Mouse (Mus musculus) spleen, adult 2 months (tissue): Measurements from ENCODE around the gene Nxph4.

Experiments
- CTCF ChIP-seq: fragments of 200-500 bp; IDR thresholded peaks from 2 replicates; pipeline ENCODE4 v1.5.1; 2011; ENCODE audit warnings: mild to moderate bottlenecking, inconsistent platforms; ENCODE audit not compliant: insufficient read depth, insufficient read length, insufficient replicate concordance; ENCODE audit errors: extremely low read depth
- POLR2A ChIP-seq: fragments of 200-500 bp; IDR thresholded peaks from 2 replicates; pipeline ENCODE4 v1.6.1; 2011; ENCODE audit warnings: low read depth, low read length, inconsistent platforms

DNA sequence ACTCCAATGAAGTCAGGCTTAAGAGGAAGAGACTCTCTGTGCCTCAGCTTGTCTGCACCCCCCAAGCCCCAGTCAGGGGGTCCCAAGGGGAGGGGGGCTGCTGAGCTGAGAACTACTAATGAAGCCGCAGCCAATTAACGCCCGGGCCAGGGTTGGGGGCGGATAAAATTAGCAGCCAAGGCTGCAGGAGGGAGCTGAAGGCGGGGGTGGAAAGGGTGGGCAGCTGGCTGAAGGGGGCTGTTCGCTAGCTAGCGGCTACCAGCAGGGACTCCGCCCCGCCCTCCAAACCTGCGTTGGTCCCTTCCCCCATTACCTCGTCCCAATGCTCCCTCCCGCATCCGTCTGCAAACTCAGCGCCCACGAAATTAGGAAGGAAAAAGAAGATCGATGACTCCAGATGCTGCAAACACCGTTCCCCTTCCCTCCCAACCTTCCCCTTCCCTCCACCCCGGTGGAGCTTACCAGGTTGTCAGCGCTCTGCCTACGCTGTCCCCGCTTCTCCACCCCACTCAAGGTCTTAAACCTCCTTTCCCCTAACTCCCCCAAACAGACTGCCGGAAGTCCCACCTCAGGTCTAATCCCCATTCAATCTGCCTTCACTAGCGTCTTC, 9.6 kb downstream of the Nxph4 start:
- TF ChIP-seq POLR2A, result no peak
- no peak for TF ChIP-seq CTCF
